Mouse (Mus musculus): ENCODE data around the gene Cox20. TPM values are rescaled to one million over a fixed set of nuclear protein-coding genes. Genes with fewer than 3 reads are reported as not detected.

Cox20 gene
- polyA plus RNA-seq, 1 experiment = 314 TPM

DNA sequence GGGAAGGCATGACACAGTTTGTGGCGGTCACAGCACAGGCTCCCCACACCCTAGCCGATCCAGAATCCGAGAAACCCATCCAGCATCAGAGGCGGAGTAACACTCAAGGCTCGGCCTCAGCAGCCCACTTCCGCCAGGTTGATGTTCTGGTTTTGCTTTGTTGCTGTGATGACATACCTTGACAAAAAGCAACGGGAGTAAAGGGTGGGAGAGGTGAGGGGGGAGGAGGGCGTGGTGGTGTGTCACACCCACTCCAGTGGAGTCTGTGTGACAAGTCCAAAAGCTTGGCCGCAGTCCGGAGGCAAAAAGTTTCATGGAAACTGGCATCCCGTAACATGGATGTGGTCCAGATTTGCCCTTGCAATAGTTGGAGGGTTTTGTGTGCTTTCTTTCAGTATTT, 41.3 kb downstream of the Cox20 start:
- H3K4me3 ChIP-seq (ENCODE audit: insufficient read depth, low read depth, low read length) = no peak overlapping the region
- no peak overlapping the region for H3K27ac ChIP-seq (replicated peaks; ENCODE audit: low read depth, low read length)
- H3K4me1 ChIP-seq (ENCODE audit: control insufficient read depth, insufficient read depth, insufficient read length, low read length) = peaks cover 15% of the 10 kb centered on the region

DNA sequence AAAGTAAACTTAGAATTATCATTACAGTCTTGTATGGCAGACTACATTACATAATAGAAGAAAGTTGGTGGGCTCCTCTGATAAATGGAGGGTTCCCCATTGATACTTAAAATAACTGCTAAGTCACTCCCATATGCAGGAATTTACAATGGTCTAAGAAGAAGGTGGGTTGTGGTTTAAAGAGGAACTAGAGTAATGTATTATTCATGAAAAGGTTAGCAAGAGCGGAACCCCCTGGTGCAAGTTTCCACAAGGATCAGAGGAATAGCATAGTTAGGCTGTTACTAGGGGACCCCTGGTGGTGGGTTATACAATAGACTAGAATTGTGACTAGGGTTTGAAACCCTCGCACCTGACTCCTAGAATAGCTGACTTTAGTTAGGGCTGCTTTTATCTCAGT, 41.8 kb downstream of the Cox20 start:
- Histone ChIP-seq H3K27ac (replicated peaks; ENCODE audit: low read depth, low read length) (no peak overlapping the region), H3K4me3 (ENCODE audit: insufficient read depth, low read depth, low read length) (no peak overlapping the region), H3K4me1 (ENCODE audit: control insufficient read depth, insufficient read depth, insufficient read length, low read length) (peaks cover 15% of the 10 kb centered on the region)

DNA sequence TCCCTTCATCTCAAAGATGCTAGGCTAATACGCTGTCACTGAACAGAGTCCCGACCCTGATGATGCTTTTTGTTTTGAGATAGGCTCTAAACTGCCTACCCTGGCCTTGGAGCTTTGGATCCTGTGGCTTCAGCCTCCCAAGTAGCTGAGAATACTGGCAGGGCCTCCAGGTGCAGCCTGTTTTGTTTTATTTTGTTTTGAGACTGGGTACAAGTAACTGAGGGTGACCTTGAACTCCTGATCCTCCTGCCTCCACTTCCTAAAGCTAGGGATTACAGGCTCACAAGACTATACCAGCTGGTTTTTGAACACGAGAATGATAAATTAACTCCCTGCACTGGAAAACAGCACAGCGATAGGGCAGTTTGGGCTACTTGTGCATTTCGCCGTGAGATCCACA, 46.2 kb downstream of the Cox20 start:
- H3K27ac ChIP-seq (replicated peaks; ENCODE audit: low read depth, low read length) = no peak overlapping the region
- no peaks in the 10 kb centered on the region; the same call in none of the 2 replicates for H3K4me1 ChIP-seq (ENCODE audit: control insufficient read depth, insufficient read depth, insufficient read length, low read length)
- H3K4me3 ChIP-seq (ENCODE audit: insufficient read depth, low read depth, low read length) = no peak overlapping the region

DNA sequence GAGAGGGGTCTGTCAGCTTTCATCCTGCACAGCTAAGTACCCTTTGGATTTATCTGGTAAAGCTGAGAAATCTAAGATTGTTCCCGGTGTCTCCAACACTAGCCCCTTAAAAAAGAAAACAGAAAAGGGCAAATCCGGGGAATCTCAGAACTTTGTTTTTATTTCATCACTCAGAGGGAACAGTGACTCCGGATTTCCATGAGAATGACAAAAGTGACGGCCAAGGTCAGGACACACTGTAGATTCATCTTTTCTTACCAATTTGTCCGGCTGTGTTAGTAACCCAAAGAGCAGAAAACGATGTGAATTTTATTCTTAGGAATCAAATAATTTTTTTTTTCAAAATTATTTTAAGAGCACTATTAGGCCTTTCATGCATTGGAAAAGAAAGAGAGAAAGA, 49.2 kb downstream of the Cox20 start:
- peak overlapping the region; percentile 90 for H3K27ac ChIP-seq (replicated peaks; ENCODE audit: low read depth, low read length)
- H3K4me3 ChIP-seq (ENCODE audit: insufficient read depth, low read depth, low read length) = no peak overlapping the region
- H3K4me1 ChIP-seq (ENCODE audit: control insufficient read depth, insufficient read depth, insufficient read length, low read length) = no peaks in the 10 kb centered on the region; the same call in 1 of the 2 replicates

DNA sequence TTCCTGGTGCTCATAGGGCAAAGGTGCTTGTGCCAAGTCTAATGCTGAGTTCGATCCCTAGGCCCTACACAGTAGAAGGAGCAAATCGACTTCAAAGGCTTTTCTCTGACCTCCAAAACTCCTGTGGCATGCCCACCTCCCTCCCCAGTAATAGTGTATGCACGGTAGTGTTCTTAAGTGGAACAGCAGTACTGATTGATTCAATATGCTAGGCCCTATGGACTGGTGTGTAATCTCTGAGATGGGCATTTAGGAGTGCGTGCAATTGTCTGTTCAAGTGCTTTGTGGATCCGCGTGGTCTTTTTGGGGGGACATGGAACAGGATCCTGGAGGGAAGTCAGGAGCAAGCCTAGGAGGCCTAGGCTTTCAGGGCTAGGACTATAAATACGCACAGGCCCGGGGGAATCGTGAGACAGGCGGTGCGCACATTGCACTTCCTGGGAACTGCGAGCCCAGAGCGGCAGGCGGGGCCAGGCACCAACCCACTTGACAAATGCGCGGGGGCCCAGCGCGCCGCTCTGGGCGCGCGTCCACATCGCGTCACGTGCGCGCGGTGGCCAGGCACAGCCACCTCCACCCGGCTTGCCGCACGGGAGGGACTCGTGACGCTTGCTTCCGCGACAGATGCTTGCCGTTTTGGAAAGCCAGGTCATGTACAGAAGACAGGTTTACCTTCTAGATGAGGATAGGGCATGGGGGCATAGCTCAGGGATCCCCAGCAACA, 49.8 kb downstream of the Cox20 start:
- Histone ChIP-seq H3K4me3 (ENCODE audit: insufficient read depth, low read depth, low read length) (peak overlapping the region; percentile 62), H3K27ac (replicated peaks; ENCODE audit: low read depth, low read length) (peak overlapping the region; percentile 90), H3K4me1 (ENCODE audit: control insufficient read depth, insufficient read depth, insufficient read length, low read length) (no peaks in the 10 kb centered on the region; the same call in 1 of the 2 replicates)

DNA sequence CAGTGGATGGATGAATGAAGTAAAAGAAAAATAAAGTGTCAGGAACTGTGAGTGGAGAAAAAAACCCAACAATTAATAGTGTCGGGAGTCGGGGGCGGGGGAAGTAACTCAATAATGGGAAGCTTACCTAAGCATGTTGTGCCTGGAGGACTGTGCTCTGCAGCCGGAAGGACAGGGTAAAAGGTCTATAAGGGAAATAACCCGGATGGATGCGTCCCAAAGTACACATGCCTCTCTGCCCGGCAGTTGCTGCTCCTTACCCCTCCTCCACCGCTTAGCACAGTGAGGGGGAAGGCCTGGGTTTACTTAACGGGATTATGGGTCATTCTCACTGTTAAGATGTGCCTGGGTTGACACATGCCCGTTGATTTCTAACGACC, 50.3 kb downstream of the Cox20 start:
- Histone ChIP-seq H3K4me3 (ENCODE audit: insufficient read depth, low read depth, low read length) (peak overlapping the region; percentile 62), H3K27ac (replicated peaks; ENCODE audit: low read depth, low read length) (peak overlapping the region; percentile 77), H3K4me1 (ENCODE audit: control insufficient read depth, insufficient read depth, insufficient read length, low read length) (no peaks in the 10 kb centered on the region; the same call in 1 of the 2 replicates)

Other genes starting within 250 kb of the Cox20 start
- 7.0 and 7.7 TPM in 2 replicates for gene Desi2, start 131.7 kb upstream of the Cox20 start, polyA plus RNA-seq (2012; ENCODE audit: insufficient read depth, insufficient read length, missing spikeins)
- gene Hnrnpu, start 18.7 kb downstream of the Cox20 start, polyA plus RNA-seq (2012; ENCODE audit: insufficient read depth, insufficient read length, missing spikeins) = 168 and 235 TPM in 2 replicates
- gene Efcab2, start 87.0 kb downstream of the Cox20 start, polyA plus RNA-seq (2012; ENCODE audit: insufficient read depth, insufficient read length, missing spikeins) = 4.7 and 5.8 TPM in 2 replicates
- gene Kif26b, start 210.0 kb downstream of the Cox20 start, polyA plus RNA-seq (2012; ENCODE audit: insufficient read depth, insufficient read length, missing spikeins) = not detected in 2 replicates

All from brown adipose tissue, adult 24 weeks (tissue).